Mouse (Mus musculus) erythroblast, embryonic 14.5 days (primary cell): ENCODE data around the gene Rps18. TPM values are rescaled to one million over a fixed set of nuclear protein-coding genes. Genes with fewer than 3 reads are reported as not detected.

Experiments
- H3K27me3 ChIP-seq: 2 replicates; pipeline ENCODE4 v1.6.1; 2012; ENCODE audit warnings: inconsistent platforms; ENCODE audit not compliant: control insufficient read depth
- H3K36me3 ChIP-seq: 2 replicates; pipeline ENCODE4 v1.6.1; 2012; ENCODE audit warnings: mild to moderate bottlenecking, inconsistent platforms; ENCODE audit not compliant: control insufficient read depth
- H3K4me1 ChIP-seq: 2 replicates; pipeline ENCODE4 v1.6.1; 2012; ENCODE audit warnings: inconsistent platforms; ENCODE audit not compliant: control insufficient read depth
- H3K4me3 ChIP-seq: replicated peaks from 2 replicates; pipeline ENCODE3; 2012; ENCODE audit warnings: moderate library complexity, mild to moderate bottlenecking, inconsistent platforms
- H3K9me3 ChIP-seq: 2 replicates; pipeline ENCODE4 v1.6.1; 2012; ENCODE audit warnings: low read length, inconsistent platforms, mixed read lengths; ENCODE audit not compliant: control insufficient read depth
- GATA1 ChIP-seq: IDR thresholded peaks from 2 replicates; pipeline ENCODE4 v1.6.1; 2012; ENCODE audit warnings: low read length, inconsistent platforms, mixed read lengths
- TAL1 ChIP-seq: IDR thresholded peaks from 3 replicates; pipeline ENCODE4 v1.6.1; 2012; ENCODE audit warnings: low read length, inconsistent platforms, mixed read lengths
- polyA plus RNA-seq: library from polyadenylated mRNA; stranded (reverse); fragments of >175 nt; gene quantifications from 2 replicates; pipeline ENCODE4 v1.2.3, GENCODE M21; 2012

Rps18 gene
- polyA plus RNA-seq, 1 experiment, result 11.8 TPM

- TF ChIP-seq GATA1, result no peak
- peaks cover 84% of the 10 kb centered on the region for H3K4me1 ChIP-seq
- H3K9me3 ChIP-seq, result peaks cover 25% of the 10 kb centered on the region
- H3K36me3 ChIP-seq, result peaks cover 47% of the 10 kb centered on the region
- H3K4me3 ChIP-seq, result peak overlapping the region; percentile 78
- H3K27me3 ChIP-seq, result no peaks in the 10 kb centered on the region; the same call in 1 of the 2 replicates
Measured at GRCm38 (mm10) chr17:33918293-33919203, 37.3 kb downstream of the Rps18 start.

DNA sequence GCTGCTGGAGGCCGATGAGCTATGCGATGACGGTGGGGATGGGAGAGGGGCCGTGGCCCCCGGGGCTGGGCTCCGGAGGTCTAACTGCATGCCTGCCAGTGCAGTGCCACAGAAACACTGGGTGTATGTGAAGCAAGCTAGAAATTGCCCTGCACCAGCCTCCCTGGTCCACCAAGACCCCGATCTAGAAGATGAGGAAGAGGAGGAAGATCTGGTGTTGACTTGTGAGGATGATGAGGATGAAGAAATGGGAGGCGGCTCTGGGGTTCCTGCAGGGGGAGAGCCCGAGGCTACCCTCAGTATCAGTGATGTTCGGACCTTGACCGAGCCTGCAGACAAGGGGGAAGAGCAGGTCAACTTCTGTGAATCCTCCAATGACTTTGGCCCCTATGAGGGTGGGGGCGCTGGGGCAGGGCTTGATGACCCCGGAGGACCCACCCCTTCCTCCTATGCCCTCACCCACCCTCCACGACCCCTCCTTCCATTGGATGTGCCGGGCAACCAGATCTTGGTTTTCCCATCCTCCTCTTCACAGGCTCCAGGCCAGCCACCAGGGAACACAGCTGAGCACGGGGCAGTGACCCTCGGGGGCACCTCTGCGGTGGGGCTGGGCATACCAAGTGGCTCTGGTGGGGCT, 38.0 kb downstream of the Rps18 start:
- Histone ChIP-seq H3K4me3 (peak overlapping the region; percentile 78), H3K36me3 (peaks cover 53% of the 10 kb centered on the region), H3K4me1 (peaks cover 88% of the 10 kb centered on the region), H3K27me3 (no peaks in the 10 kb centered on the region; the same call in 1 of the 2 replicates), H3K9me3 (peaks cover 25% of the 10 kb centered on the region)
- no peak for TF ChIP-seq GATA1
- no peak for TF ChIP-seq TAL1

DNA sequence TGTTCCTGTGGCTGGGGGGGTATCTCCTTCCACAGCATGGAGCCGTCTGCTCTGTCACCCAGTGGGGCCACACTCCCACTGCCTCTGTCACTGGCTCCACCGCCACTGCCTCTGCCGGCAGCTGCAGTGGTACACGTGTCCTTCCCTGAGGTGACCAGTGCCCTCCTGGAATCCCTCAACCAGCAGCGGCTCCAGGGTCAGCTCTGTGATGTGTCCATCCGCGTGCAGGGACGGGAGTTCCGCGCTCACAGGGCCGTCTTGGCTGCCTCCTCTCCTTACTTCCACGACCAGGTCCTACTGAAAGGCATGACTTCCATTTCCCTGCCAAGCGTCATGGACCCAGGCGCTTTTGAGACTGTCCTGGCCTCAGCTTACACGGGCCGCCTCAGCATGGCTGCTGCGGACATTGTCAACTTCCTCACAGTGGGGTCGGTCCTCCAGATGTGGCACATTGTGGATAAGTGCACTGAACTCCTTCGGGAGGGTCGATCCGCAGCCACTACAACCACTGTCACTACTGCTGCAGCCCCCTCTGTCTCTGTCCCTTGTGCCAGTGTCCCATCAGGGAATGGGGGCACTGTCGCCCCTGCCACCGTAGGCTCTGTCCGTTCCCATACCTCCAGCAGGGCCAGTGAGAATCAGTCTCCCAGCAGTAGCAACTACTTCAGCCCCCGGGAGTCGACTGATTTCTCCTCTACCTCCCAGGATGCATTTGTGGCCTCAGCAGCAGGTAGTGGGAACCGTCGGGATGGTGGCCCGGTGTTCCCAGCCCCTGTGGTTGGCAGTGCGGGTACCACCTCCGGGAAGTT, 38.8 kb downstream of the Rps18 start:
- peaks cover 55% of the 10 kb centered on the region for H3K36me3 ChIP-seq
- H3K27me3 ChIP-seq, result no peaks in the 10 kb centered on the region; the same call in 1 of the 2 replicates
- peaks cover 28% of the 10 kb centered on the region for H3K9me3 ChIP-seq
- H3K4me3 ChIP-seq, result peak overlapping the region; percentile 78
- TF ChIP-seq TAL1 (no peak), GATA1 (no peak)
- H3K4me1 ChIP-seq, result peaks cover 86% of the 10 kb centered on the region

GRCm38 (mm10) chr17:33916294-33916693, 39.5 kb downstream of the Rps18 start:
- Histone ChIP-seq H3K4me3 (peak overlapping the region; percentile 78), H3K9me3 (peaks cover 36% of the 10 kb centered on the region), H3K4me1 (peaks cover 85% of the 10 kb centered on the region), H3K27me3 (no peaks in the 10 kb centered on the region; the same call in 1 of the 2 replicates), H3K36me3 (peaks cover 60% of the 10 kb centered on the region)
- TF ChIP-seq TAL1 (no peak), GATA1 (no peak)

DNA sequence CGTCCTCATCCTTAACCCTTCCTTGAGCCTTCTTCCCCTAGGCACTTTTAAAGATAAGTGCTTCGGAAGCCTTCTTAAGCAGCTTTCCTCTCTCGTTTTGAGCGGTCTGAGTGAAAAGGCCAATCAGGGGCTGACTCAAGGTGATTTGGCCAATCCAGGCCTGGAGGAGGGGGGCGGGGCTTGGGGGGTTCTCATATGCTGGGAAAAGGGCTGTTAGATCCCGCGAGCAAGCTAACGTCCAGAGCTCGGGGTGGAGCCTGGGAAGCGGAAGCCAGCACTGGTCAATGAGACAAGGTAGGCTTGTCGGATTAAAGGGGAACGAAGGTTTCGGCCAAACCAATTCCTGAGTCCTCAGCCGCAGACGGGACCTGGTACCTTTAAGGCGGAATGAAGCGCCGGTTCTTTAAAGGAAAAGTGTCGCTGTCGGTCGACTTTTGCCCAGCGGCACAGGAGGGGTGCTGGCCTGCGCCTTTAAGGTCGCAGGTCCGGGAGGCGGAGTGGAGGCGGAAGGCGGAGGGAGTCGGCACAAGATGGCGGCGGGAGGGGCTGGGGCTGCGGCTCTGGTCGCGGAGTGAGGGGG, 40.0 kb downstream of the Rps18 start, which contains the start of the genes Tapbp and Zbtb22:
TSS of gene Tapbp (plus strand) at position 229 of the 580 bp plus-strand sequence.
TSS of gene Zbtb22 (plus strand) at position 234 of the 580 bp plus-strand sequence.
- Histone ChIP-seq H3K4me3 (peak within 1 kb of the TSS; percentile 78), H3K36me3 (peaks cover 66% of the 10 kb centered on the region), H3K4me1 (peaks cover 84% of the 10 kb centered on the region), H3K9me3 (peaks cover 39% of the 10 kb centered on the region), H3K27me3 (no peaks in the 10 kb centered on the region; the same call in 1 of the 2 replicates)
- TF ChIP-seq GATA1, result no peak
- TF ChIP-seq TAL1, result no peak

DNA sequence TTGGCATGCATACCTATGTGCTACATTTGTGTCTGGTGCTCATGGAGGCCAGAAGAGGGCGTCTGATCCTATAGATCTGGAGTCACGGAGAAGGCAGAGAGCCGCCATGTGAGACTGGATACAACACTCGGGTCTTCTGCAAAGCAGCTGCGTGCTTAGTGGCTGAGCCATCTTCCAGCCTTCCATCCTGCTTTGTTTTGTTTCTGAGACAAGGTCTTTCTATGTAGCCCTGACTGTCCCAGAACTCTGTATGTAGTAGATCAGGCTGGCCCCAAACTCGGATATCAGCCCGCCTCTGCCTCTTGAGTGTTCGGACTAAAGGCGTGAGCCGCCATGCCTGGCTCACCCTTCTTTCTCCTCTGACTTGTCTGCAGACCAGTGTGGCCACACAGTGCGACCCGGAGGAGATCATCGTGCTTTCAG, 40.8 kb downstream of the Rps18 start:
- Histone ChIP-seq H3K36me3 (peaks cover 71% of the 10 kb centered on the region), H3K9me3 (peaks cover 39% of the 10 kb centered on the region), H3K4me1 (peaks cover 83% of the 10 kb centered on the region), H3K27me3 (no peaks in the 10 kb centered on the region; the same call in 1 of the 2 replicates), H3K4me3 (peak overlapping the region; percentile 78)
- TF ChIP-seq TAL1, result no peak
- TF ChIP-seq GATA1, result no peak

- Histone ChIP-seq H3K9me3 (peaks cover 38% of the 10 kb centered on the region), H3K27me3 (no peaks in the 10 kb centered on the region; the same call in 1 of the 2 replicates), H3K4me1 (peaks cover 83% of the 10 kb centered on the region), H3K4me3 (no peak overlapping the region), H3K36me3 (peaks cover 71% of the 10 kb centered on the region)
- TF ChIP-seq GATA1 (no peak), TAL1 (no peak)
Measured at GRCm38 (mm10) chr17:33913905-33914304, 41.9 kb downstream of the Rps18 start.

- peaks cover 83% of the 10 kb centered on the region for H3K4me1 ChIP-seq
- no peaks in the 10 kb centered on the region; the same call in 1 of the 2 replicates for H3K27me3 ChIP-seq
- peaks cover 65% of the 10 kb centered on the region for H3K36me3 ChIP-seq
- TF ChIP-seq GATA1 (no peak), TAL1 (no peak)
- H3K9me3 ChIP-seq, result peaks cover 32% of the 10 kb centered on the region
- no peak overlapping the region for H3K4me3 ChIP-seq
Measured at GRCm38 (mm10) chr17:33913264-33913663, 42.5 kb downstream of the Rps18 start.
